Mouse (Mus musculus): ENCODE results near the gene Ube3a. TPM values are rescaled to one million over a fixed set of nuclear protein-coding genes. Genes with fewer than 3 reads are reported as not detected.
A peak's percentile ranks its signal among the peaks of the same experiment; 100 is the strongest.

Ube3a gene
- total RNA-seq (2021), result 100 to 1,000 TPM; 145 to 150 TPM
- long read RNA-seq, full-length matches to known transcripts, result 63 of 79 reads
- long read RNA-seq, partial matches to known transcripts, result 2 of 79 reads
- long read RNA-seq, other reads (novel, unspliced or antisense), result 14 of 79 reads

- DNase-seq (ENCODE audit: low spot score in 2 of 2), result peak; percentile 97 to 98
These were observed at the start of gene Ube3a for GRCm38 (mm10) chr7:59228045-59228865. Gene Ube3a (plus strand): TSS chr7:59228750.

GRCm38 (mm10) chr7:59192831-59193230, 35.7 kb upstream of the Ube3a start:
- DNase-seq (ENCODE audit: low spot score in 2 of 2), result no peak

- no peak for DNase-seq (ENCODE audit: low spot score in 2 of 2)
These were observed 13.6 kb upstream of the Ube3a start for GRCm38 (mm10) chr7:59214911-59215310.

- no peak for DNase-seq (ENCODE audit: low spot score in 2 of 2)
These were observed 7.3 kb upstream of the Ube3a start for GRCm38 (mm10) chr7:59221244-59221643.

GRCm38 (mm10) chr7:59228866-59229182, 274 bp downstream of the Ube3a start:
- no peak for DNase-seq (ENCODE audit: low spot score in 2 of 2)

- DNase-seq (ENCODE audit: low spot score in 2 of 2), result peak; percentile 71 to 80
These were observed 797 bp downstream of the Ube3a start for GRCm38 (mm10) chr7:59229183-59229911.

GRCm38 (mm10) chr7:59230304-59230703, 1.8 kb downstream of the Ube3a start:
- DNase-seq (ENCODE audit: low spot score in 2 of 2), result no peak

GRCm38 (mm10) chr7:59230768-59231167, 2.2 kb downstream of the Ube3a start:
- DNase-seq (ENCODE audit: low spot score in 2 of 2), result no peak

- DNase-seq (ENCODE audit: low spot score in 2 of 2), result no peak
These were observed 3.4 kb downstream of the Ube3a start for GRCm38 (mm10) chr7:59231960-59232359.

GRCm38 (mm10) chr7:59234773-59235401, 6.3 kb downstream of the Ube3a start:
- no peak for DNase-seq (ENCODE audit: low spot score in 2 of 2)

- no peak for DNase-seq (ENCODE audit: low spot score in 2 of 2)
These were observed 14.7 kb downstream of the Ube3a start for GRCm38 (mm10) chr7:59243257-59243656.

- DNase-seq (ENCODE audit: low spot score in 2 of 2), result no peak
These were observed 17.0 kb downstream of the Ube3a start for GRCm38 (mm10) chr7:59245541-59245940.

- no peak for DNase-seq (ENCODE audit: low spot score in 2 of 2)
These were observed 24.8 kb downstream of the Ube3a start for GRCm38 (mm10) chr7:59253373-59253772.

GRCm38 (mm10) chr7:59265538-59265937, 37.0 kb downstream of the Ube3a start:
- no peak for DNase-seq (ENCODE audit: low spot score in 2 of 2)

GRCm38 (mm10) chr7:59271775-59272174, 43.2 kb downstream of the Ube3a start:
- no peak for DNase-seq (ENCODE audit: low spot score in 2 of 2)

GRCm38 (mm10) chr7:59312576-59312975, 84.0 kb downstream of the Ube3a start:
- DNase-seq (ENCODE audit: low spot score in 2 of 2), result no peak

GRCm38 (mm10) chr7:59322759-59323158, 94.2 kb downstream of the Ube3a start:
- DNase-seq (ENCODE audit: low spot score in 2 of 2), result no peak

Measured in layer of hippocampus, postnatal 10 days (tissue).